Mouse (Mus musculus) cerebellum, adult (tissue): ENCODE measurements around the gene Opcml.
A peak's percentile ranks its signal among the peaks of the same experiment; 100 is the strongest.

Source experiments
- ATAC-seq: cut with Nextera tagmentation; 2 replicates; pipeline ENCODE4 v1.9.2; 2017; ENCODE audit warnings: mild to moderate bottlenecking, moderate library complexity, mixed read lengths; ENCODE audit not compliant: insufficient number of reproducible peaks, low FRiP score, low TSS enrichment

Gene Opcml

DNA sequence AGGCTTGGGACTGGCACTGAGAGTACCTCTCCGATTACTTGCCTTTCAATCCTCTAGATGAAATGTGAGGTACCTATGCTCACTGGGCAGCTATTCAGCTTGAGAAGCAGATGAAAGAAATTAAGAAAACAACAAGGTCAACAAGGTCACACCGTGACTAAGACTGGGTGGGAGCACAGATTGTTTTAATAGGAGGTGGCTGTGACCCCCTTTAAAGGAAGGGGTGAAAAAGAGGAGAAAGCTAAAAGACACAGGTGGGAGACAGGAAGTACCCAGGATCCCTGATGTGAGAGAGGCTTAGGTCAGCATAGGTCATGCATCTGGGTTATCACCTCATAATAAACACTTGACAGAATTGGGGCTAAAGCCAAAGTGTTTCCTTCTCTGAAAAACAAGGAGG, 1009.5 kb downstream of the Opcml start:
- no peak for ATAC-seq

DNA sequence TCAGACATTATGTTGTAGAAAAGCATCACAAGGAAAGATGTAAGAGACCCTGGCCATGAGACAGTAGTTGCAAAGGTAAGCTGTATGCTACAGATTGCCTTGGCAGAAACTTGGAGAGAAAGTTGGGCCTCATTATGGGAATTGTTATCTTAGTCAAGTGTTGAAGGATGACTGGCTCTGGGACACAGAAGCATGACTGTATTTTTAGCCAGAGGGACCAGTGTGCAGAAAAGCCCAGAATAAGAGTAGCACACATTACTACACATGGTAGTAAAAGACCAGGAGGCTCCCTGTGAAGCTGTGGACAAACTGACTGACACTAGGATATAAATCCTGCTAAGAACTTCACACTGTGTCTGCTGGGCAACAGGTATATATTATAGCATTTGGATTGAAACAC, 1016.1 kb downstream of the Opcml start:
- ATAC-seq: no peak

DNA sequence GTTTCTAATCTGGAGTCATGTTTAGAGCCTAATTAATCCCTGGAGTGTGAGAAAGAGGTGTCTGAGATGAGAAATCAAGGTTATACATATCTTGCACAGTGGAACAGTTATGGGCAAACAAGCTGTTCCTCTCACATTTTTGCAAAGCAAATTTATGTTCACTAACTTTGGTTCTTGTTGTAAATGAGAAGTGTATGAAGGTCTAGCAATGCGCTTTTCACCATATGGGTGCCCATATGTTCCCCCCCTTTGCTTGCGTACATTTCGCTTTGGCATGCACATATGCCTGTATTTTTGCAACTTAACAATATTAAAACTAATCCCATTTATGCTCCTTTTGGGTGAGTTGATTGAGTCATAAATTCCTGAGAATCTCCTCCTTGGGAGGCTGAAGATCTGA, 1031.5 kb downstream of the Opcml start:
- no peak for ATAC-seq

DNA sequence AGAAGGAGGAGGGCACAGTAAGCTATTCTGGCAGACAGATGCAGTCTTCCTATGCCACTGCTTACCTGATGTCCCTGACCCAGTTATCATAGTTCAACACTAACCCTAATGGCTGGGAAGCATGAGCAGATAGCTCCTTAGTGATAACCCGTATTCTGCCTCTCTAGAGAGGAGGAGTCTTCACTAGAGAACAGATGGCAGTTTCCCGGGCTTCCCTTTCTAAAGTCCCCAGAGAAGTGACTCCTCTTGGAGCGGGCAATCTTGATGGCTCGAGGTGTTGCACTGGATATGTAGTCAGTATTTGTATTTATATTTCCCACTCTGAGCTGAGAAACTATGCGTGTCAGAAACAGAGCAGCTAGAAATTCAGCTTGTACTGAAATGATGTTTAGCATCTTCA, 1031.9 kb downstream of the Opcml start:
- ATAC-seq: no peak

DNA sequence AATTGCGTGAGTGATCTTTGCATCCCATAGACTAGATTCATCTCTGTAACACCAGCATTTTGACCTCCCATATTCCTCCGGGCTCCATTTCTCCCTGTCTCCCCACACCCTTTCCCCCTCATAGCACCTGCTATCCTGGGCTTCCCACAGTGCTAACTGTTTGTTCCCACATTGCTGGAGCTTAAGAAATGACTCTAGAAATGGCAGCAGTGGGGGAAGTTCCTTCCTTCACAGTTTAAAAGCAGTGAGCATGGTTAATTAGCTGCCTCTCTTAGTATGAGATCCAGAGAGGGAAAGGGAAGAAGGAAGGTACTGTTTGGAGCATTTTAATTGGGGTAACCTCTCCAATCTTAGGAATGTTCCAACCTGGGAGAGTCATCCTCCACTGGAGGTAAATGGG, 1035.2 kb downstream of the Opcml start:
- no peak for ATAC-seq

DNA sequence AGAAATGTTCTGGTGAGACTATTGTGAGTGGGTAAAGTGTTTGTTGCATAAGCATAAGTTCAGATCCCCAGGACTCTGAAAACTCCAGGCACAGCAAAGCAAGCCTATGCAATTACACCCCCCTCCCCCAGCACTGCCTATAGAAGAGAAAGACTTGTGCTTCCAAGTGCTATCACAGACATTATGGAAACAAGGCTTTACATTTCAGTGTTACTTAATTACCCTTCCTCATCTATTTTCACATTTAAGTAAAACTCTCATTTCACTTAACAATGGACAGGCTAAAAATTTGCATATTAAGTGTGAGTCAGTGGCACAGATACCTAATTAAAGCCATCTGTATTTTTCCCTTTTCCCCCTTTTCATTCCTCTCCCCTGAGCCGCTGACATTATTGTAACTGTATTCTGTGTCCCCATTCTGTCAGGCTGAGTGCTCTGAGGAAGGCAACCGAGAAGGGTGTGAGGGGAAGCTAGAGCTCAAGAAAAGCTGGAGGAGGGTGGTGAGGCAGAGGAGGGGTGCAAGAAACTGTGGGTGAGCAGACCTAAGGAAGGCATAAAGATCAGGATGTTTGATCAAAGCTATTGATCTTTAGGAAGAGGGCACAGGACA, 1055.5 kb downstream of the Opcml start:
- ATAC-seq: no peak

DNA sequence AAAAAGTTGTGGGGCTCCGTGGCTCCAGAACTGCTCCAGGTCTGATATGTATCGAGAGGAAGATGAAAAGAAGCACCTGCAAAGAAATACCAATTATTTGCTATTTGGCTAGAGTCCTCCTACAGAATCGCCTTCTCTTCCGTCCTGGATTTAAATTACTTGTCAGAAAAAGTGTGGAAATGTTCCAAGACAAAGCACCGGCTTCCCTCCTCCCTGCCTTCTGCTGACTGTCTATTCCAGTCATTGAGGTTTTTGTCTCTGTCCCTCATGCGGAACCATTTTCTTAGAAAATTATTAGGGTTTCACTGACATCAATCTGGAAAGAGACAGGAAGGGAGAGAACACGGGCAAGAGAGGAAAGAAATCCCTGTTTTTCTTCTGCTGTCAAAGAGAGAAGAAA, 1065.3 kb downstream of the Opcml start:
- no peak for ATAC-seq

DNA sequence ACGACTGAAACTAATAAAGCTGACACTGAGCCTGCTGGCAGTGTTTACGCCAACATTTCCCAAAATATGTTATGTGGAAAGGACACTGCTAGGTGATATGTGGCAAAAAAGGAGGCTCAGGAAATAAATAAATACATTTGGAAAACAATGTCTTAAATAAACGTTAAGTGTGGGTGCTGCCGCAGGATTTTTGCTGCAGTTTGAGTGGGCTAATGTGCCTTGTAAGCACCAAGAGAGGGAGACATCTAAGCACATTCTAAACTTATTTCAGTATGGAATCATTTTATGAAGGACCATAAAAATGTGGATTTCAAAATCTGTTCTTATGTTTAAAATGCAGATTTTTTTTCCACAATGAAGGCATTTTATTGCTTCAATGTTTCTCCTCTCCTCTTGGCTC, 1071.4 kb downstream of the Opcml start:
- ATAC-seq: no peak

DNA sequence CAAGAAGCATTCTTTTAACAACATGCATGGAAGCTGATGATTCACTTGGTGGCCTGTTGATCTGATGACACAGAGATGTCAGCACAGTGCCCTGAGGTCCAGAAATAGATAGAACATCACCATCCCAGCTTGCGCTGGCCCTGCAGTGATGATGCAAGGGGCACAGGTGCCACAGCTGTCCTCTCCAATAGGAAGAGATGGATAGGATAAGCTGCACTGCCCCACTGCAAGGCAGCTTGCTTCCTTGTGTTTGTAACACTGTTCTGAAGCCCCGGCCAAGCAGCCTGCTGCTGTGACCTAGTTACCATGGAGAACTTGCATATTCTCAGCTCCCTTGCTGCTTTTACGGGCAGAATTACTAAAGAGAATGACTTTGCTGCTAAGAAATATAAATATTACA, 1076.7 kb downstream of the Opcml start:
- ATAC-seq: peak; percentile 40; the same call in 1 of the 2 replicates

DNA sequence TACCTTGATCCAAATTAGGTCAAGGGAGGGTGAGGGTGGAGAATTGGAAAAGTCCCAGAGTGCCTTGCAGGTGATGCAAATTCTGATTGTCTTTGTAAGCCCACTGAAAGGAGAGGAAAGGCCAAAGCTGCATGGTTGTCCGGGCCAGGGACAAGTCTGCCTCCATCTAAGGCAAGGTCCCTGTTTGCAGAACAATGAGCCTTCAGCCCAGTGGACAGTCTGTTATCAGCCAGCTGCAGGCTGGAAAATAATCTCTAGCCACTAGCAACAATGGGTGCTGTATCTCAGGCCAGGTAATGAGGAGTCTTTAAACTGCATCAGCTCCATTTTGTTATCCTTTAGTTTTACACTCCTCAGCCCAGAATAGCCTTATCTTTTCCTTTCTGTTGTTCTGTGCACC, 1079.9 kb downstream of the Opcml start:
- no peak for ATAC-seq

DNA sequence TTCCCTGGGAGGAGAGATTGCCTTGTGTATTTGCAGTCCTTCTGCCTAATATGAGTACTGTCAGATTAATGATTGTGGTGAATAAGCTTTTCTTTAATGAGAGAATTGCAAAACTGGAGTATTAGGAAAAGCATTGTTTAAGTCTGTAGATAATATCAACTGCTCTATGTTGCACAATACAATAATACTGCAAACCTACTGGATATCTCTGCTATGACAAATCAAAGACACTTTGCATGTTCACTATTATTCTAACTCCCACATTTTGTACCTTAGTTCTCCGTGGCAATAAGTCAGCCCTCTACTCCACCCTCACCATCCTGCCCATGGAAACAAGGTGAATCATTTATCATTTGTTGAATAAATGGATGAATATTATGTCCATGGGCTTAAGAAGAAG, 1092.0 kb downstream of the Opcml start:
- no peak for ATAC-seq

DNA sequence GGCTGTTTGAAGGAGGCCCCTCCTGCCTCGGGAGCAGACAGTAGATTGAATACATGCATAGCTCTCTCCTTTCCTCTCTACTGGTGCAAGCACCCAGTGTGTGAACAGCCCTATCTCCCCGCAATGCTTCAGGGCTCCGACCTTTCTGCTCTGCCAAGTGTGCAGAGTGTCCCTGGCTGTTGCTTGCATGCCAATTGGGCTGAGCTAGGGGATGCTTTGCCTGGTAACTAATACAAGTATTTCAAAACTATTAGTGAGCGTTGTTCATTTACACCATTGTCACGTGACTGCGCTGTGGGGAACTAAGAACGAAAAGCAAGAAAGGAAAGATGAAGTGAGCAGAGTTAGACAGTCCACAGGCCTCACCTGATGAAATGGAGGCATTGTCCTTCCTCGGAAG, 1101.0 kb downstream of the Opcml start:
- no peak for ATAC-seq

DNA sequence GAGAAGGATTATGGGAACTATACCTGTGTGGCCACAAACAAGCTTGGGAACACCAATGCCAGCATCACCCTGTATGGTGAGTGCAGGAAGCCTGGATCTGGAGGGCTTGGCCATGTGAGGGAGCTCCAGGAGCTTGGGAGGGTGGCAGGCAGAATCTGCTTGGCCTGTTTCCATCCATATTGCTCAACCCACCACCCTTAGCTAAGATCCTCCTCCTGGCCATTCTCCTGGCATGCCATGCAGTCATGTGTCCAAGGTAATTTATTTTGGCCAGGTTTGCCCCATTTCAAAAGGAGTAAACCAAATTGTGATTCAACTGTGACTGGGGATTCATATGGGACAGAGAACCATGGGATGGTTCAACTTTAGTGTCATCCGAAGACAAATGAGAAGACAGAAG, 1112.7 kb downstream of the Opcml start:
- no peak for ATAC-seq

DNA sequence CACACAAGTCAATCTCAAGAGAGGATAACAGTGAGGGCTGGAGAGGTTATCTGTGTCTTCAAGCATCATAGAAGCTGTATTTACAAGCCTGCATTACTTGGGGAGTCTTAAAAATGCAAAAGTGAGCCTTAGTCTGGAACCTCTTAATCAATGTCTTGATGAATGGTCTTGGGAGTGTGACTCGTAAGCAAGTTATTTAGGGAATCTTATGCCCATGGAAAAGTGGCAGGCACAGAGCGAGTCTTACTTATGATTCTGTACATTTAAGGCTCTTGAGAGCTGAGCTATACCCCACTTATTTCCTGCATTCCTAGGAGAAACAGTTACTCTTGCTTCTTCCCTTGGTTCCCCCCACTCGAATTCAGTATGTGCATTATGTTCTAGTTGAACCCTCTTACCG, 1119.2 kb downstream of the Opcml start:
- no peak for ATAC-seq

DNA sequence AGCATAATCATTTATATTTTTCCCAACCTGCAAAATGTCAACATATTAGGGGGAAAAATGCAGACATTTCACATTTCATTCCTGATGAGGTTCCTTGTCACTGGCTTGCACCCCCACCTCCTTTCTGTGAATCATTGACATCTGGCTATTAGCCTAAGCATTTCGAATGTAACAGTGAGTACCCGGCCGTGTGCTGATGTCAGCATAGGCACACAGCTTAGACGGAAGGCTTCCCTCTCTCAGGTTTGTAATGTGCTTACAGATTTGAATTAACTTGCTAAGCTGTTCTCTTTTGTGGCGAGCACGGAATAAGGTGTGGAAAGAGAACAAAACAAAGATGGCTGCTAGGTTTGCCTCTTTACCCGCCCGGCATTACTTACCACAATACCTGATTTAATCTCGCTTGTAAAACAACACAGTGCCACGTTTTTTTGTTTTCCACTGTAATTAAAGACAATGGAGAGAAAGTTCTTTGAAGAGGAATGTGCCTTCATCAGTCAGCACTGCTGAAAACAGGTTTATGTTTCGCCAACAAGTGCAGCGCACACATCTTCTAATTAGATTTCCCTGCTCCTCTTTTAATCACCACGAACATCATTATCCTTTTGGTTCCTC, 1121.1 kb downstream of the Opcml start:
- no peak for ATAC-seq

DNA sequence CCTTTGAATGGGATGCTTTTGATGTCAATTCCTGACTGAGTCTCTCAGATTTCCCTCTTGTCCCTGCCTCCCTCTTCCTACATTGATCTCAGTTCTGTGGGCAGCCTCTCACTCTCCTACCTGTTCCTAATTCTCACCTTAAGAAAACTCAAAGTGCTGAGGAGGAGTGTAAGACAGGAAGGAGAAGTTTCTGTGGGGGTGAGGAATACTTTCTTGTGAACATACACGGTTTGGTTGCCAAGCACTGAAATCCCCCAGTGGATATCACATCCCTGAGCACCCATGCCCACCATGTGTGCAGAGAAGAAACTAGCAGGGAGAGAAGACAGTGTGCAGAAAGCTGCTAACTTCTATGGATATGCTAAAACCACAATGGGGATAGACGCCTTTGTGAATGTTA, 1141.5 kb downstream of the Opcml start:
- ATAC-seq: no peak

DNA sequence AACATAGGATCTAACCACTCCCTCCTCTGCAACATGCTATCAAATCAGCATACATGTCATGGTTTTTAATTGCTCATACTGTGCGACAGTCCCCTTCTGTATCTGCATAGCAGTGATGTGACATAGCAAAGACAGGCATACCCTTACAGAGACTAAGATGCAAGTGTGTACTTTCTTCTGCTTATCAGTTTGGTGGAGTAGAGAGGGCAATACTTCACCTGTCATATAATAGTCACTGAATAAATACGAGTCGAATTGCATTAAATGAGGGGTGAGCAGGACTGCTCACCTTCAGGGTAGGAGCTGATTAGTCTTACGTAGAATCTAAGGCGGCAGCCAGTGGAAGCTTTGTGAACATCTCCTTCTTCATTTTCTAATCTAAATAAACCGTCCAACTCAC, 1146.6 kb downstream of the Opcml start:
- ATAC-seq: no peak

DNA sequence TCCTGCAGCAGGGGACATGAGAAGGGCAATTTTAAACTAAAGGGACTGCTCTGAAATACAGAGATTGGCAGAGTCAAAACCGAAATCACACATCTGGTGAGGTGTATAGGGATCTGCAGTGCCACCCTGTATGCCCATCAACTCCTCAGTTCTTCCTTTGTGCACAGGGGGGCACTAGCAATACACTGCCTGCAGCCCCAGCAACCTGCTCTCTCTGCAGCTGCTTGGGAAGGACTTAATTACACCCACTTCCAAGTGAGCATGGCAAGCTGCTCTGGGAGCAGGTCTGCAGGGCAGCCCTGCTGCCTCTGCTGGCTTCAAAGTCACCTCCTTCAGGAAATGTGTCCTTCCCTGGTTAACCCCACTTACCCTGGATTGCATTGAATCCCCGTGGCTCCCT, 1147.4 kb downstream of the Opcml start:
- ATAC-seq: no peak

DNA sequence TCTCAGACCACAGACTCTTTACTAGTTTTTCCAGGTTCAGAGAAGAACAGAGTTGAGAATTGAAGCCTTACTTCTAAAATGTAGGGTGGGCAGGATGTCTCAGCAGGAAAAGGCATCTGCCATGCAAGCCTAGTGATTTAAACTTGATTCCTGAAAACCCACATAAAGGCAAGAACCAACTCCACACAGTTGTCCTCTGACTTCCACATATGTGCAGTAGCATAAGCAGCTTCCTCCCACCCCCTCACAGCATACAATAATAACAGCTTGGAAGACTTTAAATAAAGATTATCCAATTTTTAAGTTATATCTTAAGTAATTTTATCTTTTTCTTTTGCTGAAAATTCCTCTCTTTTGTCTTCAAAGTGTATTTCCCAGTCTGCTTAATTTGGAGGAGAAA, 1150.3 kb downstream of the Opcml start:
- no peak for ATAC-seq

DNA sequence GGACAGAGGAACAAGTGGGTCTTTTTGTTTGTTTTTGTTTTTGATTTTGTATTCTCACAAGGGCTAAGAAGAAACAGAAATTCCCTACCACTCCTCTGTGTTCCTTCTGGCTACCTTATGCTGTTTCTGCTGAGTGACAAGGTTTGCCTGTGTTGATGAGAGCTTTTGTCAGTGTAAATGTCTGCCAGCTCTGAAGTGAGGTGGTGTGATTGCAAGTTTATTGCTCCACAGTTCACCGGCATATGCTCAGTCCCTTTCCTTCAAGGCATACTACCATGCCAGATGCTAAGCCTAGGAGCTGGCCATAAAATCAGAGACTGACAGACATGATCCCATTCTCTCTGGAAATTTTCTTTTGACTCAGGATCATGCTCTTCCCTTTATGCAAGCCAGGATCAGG, 1178.9 kb downstream of the Opcml start:
- ATAC-seq: no peak
